Mouse (Mus musculus) cerebellum, adult 18-20 months (tissue): ENCODE results near the gene Gpank1.

Experiments used
- DNase-seq, 2 experiments: peaks; one replicate each; pipeline ENCODE4 v3.0.0; 2021

Gpank1 gene

DNA sequence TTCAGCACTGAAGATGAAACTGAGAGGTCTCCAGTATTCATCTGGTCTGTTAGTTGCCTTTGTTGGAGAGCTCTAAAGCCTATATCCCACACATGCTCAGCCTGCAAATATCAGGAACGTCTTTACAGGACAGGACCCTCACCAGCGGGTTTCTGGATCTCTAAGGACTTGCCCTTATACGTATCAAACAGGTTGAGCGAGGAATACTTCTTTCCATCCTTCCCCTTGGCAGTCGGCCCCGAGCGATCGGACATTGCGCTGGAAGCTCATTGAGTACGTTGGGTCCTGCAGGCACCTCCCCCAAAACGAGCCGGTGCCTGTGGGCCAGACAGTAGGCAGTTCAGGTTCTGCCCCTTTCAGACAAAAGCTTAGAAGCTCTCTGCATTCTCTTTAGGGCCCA lies 41.5 kb downstream of the Gpank1 start:
- peak in 1 of 2 experiments; percentile 41 for DNase-seq

DNA sequence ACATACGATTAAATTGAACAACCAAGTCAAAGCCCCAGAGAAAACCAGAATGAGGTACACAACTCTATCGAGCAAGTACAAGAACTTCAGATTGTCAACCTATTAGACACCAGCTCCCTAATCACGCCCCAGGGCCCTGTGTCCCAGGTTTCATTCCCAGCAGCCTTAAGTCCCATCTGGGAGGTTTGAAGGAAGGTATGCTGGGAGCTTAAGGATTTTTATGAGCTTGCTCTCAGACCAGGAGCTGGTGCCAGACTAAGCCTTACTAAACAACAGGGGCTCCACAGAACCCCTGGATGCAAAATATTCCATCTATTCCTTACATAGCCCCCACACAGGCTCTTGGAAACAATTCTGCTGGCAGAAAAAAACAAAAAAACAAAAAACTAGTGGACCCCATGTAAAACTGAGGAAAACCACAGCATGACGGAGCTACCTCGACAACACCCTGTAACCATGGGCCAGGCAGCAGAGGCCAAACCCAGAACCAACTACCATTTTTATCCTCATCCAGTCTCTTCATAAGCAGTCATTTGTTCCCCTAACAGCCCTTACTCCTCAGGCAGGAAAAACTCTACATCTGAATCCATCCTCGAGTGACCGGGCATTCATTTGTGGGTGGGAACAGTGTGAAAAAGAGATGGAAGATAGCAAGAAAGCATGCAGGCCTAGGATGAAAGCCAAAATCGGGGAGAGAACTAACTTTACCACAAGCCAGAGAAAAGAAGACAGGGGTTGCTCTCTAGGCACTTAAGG lies 42.2 kb downstream of the Gpank1 start:
- no peak for DNase-seq

- no peak for DNase-seq
Measured at GRCm38 (mm10) chr17:35164218-35164567, 42.9 kb downstream of the Gpank1 start.

DNA sequence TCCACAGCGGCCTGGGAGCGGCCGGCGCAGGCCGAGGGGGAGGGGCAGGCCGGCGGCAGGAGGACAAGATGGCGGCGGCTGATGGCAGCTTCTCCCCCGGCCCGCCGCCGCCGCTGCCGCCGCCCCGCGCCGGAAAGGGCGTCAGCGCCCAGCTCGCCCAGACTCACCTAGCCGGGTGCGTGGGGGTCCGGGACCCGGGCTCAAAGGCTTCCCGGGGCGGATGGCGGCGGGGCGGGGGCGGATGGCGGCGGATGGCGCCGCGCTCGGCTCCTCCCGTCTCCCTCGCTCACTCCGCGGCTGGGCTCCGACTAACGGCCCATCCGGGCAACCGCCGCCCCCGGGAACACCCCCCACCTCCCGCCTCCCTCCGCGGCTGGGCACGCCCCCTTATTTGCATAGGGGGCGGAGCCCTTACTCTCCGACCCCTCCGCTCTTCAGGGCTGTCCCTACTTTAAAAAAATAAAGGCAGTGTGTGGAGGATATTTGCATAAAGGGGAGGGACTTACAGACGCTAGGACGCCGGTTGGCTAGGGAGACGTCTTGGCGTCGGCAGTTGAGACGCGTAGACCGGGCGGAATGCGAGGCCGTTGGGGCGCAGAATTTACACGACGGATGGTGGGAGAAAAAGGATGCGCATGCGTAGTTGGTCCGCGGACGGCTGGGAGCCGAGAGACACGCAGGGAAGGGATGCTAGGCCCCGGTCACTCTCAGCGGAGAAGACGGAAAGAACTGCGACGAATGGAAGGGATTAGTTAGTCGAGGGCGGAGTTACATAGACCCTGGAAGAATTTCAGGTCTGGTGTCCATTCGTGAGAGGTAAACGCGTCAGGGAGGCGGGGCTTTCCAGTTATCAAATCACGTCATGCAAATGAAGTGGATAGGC lies 43.6 kb downstream of the Gpank1 start, which contains the start of gene Prrc2a:
TSS of gene Prrc2a (minus strand) at position 330 of the 883 bp plus-strand sequence.
- DNase-seq, result peak; percentile 98 to 99

DNA sequence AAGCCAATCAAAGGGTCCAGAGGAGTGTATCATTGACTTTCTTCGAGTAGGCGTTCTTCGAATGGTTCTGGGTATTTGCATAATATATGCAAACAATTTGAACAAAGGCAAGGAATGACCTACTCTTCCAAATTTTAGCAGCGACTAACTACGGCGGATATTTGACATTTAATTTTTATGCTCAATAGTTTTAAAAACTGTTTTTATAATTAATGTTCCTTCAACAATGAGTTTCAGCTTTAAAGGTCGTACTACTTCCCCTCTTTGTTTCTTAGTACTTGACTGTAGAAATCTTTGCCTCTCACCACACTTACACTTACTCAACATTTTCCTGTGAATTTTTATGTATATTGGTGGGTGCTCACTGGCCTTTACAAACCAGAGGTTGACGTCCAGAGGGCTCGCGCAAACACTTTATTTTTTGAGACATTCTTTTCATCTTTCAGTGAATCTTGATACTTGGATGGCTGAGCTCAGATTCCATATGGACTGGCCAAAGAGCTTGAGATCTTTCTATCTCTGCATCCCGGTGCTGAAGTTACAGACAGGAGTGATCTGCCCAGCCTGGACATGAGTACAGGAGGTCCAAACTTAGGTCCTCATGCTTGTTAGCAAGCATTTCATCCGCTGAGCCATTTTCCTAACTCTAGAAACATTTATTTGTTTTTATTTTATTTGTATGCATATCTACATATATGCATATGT lies 44.3 kb downstream of the Gpank1 start:
- DNase-seq, result no peak

DNA sequence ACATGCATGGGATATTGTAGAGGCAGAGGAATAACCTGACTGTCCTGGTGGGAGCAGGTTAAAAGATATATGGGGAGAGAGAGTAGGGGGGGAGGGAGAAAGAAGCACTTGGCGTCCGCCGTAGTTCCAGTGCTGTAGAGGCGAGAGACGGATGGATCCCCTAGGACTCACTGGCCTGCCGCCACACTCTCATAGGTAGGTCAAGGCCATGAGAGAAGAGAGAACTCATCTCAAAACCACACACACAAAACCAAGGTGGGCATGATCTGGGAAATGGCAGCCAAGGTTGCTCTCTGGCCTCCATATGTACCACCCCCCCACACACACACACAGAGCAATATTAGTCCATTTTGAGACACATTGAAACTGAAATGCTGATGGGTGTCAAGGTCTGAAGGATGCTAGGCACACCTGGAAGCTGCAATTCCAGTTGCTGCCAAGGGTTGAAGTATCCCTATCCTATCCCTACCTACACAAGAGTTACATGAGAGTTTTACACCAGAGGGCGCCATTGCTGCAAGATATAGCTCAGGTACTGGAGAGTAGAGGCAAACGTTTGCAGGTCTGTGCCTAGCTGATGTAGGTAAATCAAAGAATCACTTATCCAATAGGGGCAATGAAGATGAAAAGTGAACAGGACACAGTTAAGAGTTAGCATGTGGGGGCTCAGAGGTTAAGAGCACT lies 45.2 kb downstream of the Gpank1 start:
- DNase-seq, result peak; percentile 76 to 79

GRCm38 (mm10) chr17:35167794-35168193 lies 46.5 kb downstream of the Gpank1 start:
- no peak for DNase-seq

- peak; percentile 32 to 51 for DNase-seq
Measured at GRCm38 (mm10) chr17:35168541-35169207, 47.4 kb downstream of the Gpank1 start.

DNA sequence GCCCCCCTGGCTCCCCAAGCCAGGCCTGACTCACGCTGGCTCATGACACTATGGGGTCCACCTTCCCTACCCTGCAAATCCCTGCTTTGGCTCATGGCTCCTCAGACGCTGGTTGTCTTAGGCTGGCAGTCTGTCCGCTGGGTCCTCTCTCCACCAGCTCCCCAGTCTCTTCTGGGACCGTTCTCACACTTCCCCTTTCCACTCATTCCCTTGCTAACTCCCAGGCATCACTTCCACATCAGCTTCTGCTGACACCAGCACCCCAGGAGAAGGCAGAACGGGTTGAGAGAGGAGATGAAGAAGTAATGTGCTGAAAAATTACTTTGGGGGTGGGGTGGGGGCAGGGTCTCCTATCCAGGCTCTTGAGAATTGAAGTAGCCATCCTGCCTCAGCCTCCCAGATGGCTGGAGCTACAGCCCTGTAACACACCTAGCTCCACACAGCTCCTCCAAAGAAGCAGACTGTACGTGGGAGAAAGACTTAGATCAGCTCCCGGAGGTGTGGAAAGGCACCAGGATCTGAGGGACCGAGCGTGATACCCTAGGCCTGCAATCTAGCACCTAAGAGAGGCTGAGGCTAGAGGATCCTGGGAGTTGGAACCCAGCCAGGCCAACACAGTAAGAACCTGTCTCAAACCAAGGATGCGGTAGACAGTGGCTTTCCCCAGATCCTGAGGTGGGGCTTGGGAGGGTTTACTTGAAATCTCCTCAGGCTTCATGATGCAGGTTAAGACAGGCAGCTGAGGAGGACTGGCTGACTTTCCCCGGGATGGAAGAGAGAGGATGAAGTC lies 51.4 kb downstream of the Gpank1 start:
- no peak for DNase-seq

DNA sequence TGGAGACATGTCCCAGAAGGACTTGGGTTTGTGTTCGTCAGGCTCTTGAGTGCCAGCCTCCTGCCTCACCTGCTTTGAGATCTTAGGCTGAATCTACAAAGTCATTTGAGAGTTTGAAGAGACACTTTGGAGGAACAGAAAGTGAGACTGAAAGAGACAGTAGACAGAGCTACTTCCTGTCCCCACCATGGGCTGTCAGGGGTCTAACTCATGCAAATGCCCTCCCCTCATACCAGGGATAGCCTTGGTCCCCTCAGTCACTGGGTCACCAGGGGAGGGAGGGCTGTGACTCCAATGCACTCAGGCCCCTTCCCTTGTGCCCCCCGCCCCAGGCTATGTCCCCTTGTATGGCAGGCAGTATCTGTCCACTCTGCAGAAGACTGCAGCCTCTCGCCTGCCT lies 52.1 kb downstream of the Gpank1 start:
- DNase-seq, result no peak
